Mouse (Mus musculus) lung, postnatal 4 days (tissue): ENCODE measurements around the gene Pigo.

Source experiments
- DNase-seq, 2 experiments: peaks; one replicate each; pipeline ENCODE4 v3.0.0; 2021

The Pigo gene

GRCm38 (mm10) chr4:43025084-43025960, at the start of gene Pigo:
Pigo (minus strand) TSS chr4:43025819.
- DNase-seq = peak; percentile 94 to 96

GRCm38 (mm10) chr4:43074923-43075322, 49.3 kb upstream of the Pigo start:
- no peak for DNase-seq

GRCm38 (mm10) chr4:43065471-43065870, 39.9 kb upstream of the Pigo start:
- no peak for DNase-seq

GRCm38 (mm10) chr4:43060286-43060685, 34.7 kb upstream of the Pigo start:
- no peak for DNase-seq

GRCm38 (mm10) chr4:43059697-43060096, 34.1 kb upstream of the Pigo start:
- DNase-seq = no peak

GRCm38 (mm10) chr4:43058753-43059654, 33.4 kb upstream of the Pigo start, which contains the start of gene Unc13b:
Unc13b (plus strand) TSS chr4:43058953.
- peak; percentile 93 to 94 for DNase-seq

- DNase-seq = no peak
These were observed 32.8 kb upstream of the Pigo start for GRCm38 (mm10) chr4:43058392-43058752.

GRCm38 (mm10) chr4:43057654-43058053, 32.0 kb upstream of the Pigo start:
- no peak for DNase-seq

- DNase-seq = peak in 1 of 2 experiments; percentile 28
These were observed 27.0 kb upstream of the Pigo start for GRCm38 (mm10) chr4:43052627-43053026.

- peak; percentile 57 to 82 for DNase-seq
These were observed 21.6 kb upstream of the Pigo start for GRCm38 (mm10) chr4:43047231-43047630.

- DNase-seq = no peak
These were observed 21.0 kb upstream of the Pigo start for GRCm38 (mm10) chr4:43046607-43047006.

GRCm38 (mm10) chr4:43045659-43046302, 20.2 kb upstream of the Pigo start, which contains the start of gene Fam214b:
Fam214b (minus strand) TSS chr4:43046220.
- DNase-seq = peak; percentile 99

- DNase-seq = no peak
These were observed 19.7 kb upstream of the Pigo start for GRCm38 (mm10) chr4:43045285-43045658.

GRCm38 (mm10) chr4:43044673-43045072, 19.1 kb upstream of the Pigo start:
- peak; percentile 72 to 76 for DNase-seq

GRCm38 (mm10) chr4:43043644-43044357, 18.2 kb upstream of the Pigo start:
- DNase-seq = peak; percentile 84 to 90

- no peak for DNase-seq
These were observed 15.4 kb upstream of the Pigo start for GRCm38 (mm10) chr4:43040881-43041547.

GRCm38 (mm10) chr4:43040114-43040572, 14.5 kb upstream of the Pigo start:
- DNase-seq = peak; percentile 97 to 99

- DNase-seq = no peak
These were observed 14.0 kb upstream of the Pigo start for GRCm38 (mm10) chr4:43039609-43040008.

- peak; percentile 55 to 78 for DNase-seq
These were observed 13.2 kb upstream of the Pigo start for GRCm38 (mm10) chr4:43038567-43039495.

- no peak for DNase-seq
These were observed 12.4 kb upstream of the Pigo start for GRCm38 (mm10) chr4:43037860-43038566.
